Mouse (Mus musculus): ENCODE measurements around the gene Sf3b6. TPM values are rescaled to one million over a fixed set of nuclear protein-coding genes. Genes with fewer than 3 reads are reported as not detected.
"Not testable (repeated sequence)": the region's sequence is repeated elsewhere in the genome, so short reads cannot be mapped to it uniquely, and the experiment has no call there.

Gene Sf3b6
- polyA plus RNA-seq (2015; fragmentation: Nextera tagmentation; extraction: Ambion mirVana): 169 and 188 TPM in 2 replicates

DNA sequence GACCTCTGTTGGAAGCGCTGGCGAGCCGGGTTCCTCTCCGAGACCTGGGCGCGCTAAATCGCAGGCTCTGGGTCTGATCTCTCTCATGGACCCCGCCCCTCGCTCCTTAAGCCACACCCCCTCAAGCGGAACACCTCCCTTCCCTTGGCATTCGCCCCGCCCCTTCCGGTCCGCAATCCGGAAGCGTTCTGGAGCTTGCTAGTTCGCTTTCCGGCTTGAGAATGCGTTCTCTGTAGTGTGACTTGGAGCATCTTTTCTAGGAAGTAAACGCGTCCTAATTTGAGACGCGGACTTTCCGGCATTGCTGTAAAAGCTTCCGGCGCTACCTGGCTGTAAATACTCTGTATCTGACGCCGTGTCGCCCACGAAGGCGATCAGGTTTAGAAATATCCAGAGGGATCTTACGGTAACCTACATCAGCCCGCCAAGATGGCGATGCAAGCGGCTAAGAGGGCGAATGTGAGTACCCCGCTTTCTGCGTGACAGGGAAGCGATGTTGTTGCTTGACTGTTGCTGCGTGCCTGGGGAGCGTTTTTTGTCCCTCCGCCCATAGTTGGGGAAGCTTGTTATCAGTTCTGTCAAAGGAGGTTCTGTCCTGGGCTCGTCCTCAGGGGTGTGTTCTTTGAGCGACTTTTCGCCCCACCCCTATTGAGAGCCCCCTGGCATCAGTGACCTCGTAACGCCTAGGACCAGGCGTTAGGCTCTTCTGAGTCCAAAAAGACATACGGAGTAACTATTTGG lies at the start of gene Sf3b6:
Gene Sf3b6, plus strand, starts transcription at position 184 of the 741 bp plus-strand sequence.
- no peaks in the 10 kb centered on the region for H3K9me3 ChIP-seq
- peak; percentile 98 for ATAC-seq (ENCODE audit: borderline replicate concordance, extremely low read depth, low FRiP score, low TSS enrichment)

DNA sequence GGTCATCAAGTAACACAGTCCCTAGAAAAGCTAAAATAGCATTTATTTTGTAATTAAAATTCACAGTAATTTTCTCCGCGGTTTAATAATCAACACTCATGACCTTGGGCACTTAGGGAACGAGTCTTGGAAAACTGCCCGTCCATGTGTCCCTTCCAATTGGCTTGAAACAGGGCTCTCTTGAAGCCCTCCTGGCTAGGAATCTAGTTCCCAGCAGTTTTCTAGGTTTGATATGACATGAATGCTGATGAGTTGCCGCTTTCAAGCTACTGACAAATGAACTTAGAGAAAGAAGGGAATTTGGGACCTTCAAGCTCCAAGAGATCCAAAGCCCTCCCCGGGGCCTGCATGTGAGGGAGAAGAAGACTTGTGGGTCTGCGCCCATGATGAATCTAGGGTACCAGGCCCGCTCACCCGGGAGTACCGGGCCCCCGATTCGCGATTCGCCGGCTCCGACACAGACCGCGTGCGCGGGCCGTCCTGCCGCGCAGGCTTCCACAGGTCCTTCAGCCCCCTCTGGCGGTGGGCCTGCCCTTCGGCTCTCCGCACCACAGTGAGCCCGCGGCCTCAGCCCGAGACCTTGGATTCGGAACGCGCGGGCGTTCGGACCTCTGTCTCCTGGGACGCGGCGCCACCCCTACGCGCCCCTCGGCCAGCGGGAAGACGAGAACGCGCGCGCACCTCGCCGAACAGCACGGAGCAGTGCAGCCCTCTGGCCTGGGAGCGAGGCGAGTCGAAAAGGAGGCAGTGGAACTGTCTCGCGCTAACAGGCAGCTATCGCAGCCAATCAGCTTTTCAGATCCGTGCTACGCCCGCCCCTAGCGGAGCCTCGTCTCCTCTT lies 48.6 kb upstream of the Sf3b6 start, which contains the start of the genes Pfn4 and Fam228b:
Gene Pfn4, plus strand, starts transcription at position 531 of the 841 bp plus-strand sequence.
Gene Fam228b, minus strand, starts transcription at position 776 of the 841 bp plus-strand sequence.
- Histone ChIP-seq H3K4me2 (peak within 1 kb of the TSS; percentile 74), H3K27ac (peak within 1 kb of the TSS; percentile 87), H3K4me1 (0 out of 2 replicates have a peak, but pooled peaks cover 5% of the 10 kb centered on the region), H3K9ac (peak within 1 kb of the TSS; percentile 76), H3K27me3 (no peaks in the 10 kb centered on the region), H3K9me3 (no peaks in the 10 kb centered on the region), H3K36me3 (no peaks in the 10 kb centered on the region), H3K4me3 (peak within 1 kb of the TSS; percentile 64)
- 2% methylated on average over 61 of the region's 61 CpGs for WGBS
- peak; percentile 98 for ATAC-seq (ENCODE audit: borderline replicate concordance, extremely low read depth, low FRiP score, low TSS enrichment)

More for the DNA sequence above, at the start of gene Sf3b6:
- under 1% methylated on average over 49 of the region's 49 CpGs for WGBS
- Histone ChIP-seq H3K9ac (peak within 1 kb of the TSS; percentile 75), H3K27ac (peak within 1 kb of the TSS; percentile 94), H3K4me3 (peak within 1 kb of the TSS; percentile 79), H3K27me3 (no peaks in the 10 kb centered on the region), H3K4me2 (peak within 1 kb of the TSS; percentile 78), H3K36me3 (peaks cover 17% of the 10 kb centered on the region), H3K4me1 (peaks cover 21% of the 10 kb centered on the region)

DNA sequence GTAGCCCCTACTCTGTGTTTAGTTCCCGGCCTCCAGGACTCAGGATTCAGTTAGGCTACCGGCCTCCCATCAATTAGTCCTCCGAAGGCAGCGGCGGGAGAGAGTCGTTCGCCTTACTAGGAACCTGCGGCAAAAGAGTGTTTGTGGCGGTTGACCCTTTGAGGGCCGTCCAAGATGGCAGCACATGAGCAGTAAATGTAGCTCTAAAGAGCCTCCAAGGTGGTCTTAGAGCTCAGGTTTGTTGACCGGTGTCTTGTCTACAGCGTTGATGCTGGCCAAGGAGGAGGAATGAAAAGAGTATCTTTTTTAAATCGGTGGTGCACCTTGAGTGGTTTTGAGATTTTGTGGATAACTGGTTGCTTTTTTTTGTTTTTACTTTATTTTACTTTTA lies 48.0 kb upstream of the Sf3b6 start:
- Histone ChIP-seq H3K4me2 (peak overlapping the region; percentile 74), H3K36me3 (no peaks in the 10 kb centered on the region), H3K27ac (no peak overlapping the region; the same call in 1 of the 2 replicates), H3K9me3 (no peaks in the 10 kb centered on the region), H3K4me1 (0 out of 2 replicates have a peak, but pooled peaks cover 5% of the 10 kb centered on the region), H3K4me3 (peak overlapping the region; percentile 64), H3K9ac (peak overlapping the region; percentile 76), H3K27me3 (no peaks in the 10 kb centered on the region)
- ATAC-seq (ENCODE audit: borderline replicate concordance, extremely low read depth, low FRiP score, low TSS enrichment): peak; percentile 16; the same call in 1 of the 2 replicates
- 18% methylated on average over 13 of the region's 13 CpGs for WGBS

DNA sequence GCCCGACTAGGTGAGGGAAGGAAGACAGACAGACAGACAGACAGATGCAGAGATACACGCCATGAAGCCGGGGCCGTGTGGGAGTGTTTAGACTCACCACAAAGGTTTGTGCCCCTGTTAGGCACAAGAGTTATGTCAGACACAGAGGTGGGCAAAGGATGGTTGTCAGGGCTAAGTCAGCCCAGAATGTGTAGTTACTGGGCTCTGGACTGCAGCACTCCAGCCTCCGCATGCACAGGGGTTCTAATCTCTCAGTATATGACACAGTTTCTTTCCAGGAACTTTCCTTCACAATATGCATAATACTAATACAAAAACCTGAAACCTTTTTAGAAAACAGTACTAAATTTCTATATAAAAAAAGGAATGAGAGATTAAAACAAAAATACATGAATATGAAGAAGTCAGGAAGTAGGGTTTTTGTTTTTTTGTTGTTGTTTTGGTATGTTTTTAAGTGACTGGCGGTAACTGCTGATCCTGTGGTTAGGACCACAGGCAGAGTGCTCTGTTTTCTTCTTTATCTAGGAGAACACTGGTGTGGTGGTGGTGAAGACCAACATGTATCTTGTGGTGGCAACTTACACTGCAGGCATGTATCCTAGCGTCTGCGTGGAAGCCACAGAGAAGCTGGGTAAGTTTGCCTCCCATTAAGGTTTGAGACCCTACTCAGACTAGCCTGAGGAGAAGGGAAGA lies 42.3 kb upstream of the Sf3b6 start:
- Histone ChIP-seq H3K4me1 (no peaks in the 10 kb centered on the region), H3K4me3 (no peak overlapping the region), H3K9ac (no peak overlapping the region), H3K36me3 (no peaks in the 10 kb centered on the region), H3K9me3 (no peaks in the 10 kb centered on the region), H3K4me2 (no peak overlapping the region), H3K27me3 (no peaks in the 10 kb centered on the region), H3K27ac (no peak overlapping the region)
- ATAC-seq (ENCODE audit: borderline replicate concordance, extremely low read depth, low FRiP score, low TSS enrichment): no peak
- 78% methylated on average over 8 of the region's 8 CpGs for WGBS

DNA sequence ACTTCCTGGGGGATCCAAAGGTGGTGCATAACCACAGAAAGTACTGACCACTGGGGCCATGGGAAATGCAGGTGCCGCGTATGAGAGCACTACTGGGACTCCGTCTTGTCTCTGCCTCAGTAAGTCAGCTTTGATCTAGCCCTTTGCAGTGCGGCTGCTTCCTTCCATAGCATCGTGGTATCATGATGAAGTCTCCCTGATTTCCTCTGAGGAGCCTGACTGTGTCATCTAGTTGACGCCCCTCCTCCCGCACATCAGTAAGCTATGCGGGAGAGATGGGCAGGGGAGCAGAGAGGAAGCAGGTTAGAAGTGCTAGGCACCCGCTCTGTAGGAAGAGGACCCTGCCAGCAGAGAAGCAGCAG lies 41.8 kb upstream of the Sf3b6 start:
- Histone ChIP-seq H3K4me3 (no peak overlapping the region), H3K36me3 (no peaks in the 10 kb centered on the region), H3K27me3 (no peaks in the 10 kb centered on the region), H3K9me3 (no peaks in the 10 kb centered on the region), H3K4me1 (no peaks in the 10 kb centered on the region), H3K27ac (no peak overlapping the region), H3K9ac (no peak overlapping the region), H3K4me2 (no peak overlapping the region)
- no peak for ATAC-seq (ENCODE audit: borderline replicate concordance, extremely low read depth, low FRiP score, low TSS enrichment)
- 65% methylated on average over 9 of the region's 9 CpGs for WGBS

DNA sequence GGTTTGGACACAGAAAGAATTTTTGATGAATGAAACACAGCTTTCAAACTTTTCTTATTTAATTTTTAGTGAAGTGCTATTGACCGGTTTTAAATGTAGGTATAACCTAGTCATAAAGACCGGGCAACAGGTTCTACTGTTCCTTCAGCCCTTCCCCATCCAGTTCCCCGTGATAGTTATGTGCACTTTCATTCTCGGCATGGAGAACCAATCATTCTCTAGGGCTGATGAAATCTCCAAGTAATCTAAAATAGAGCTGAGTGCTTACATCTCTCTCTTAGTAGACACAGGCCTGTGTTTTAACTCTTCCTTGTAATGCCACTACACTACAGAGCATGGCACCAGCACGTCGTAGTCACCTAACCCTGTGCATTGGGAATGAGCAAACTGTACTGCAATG lies 39.6 kb upstream of the Sf3b6 start:
- Histone ChIP-seq H3K27me3 (no peaks in the 10 kb centered on the region), H3K4me1 (no peaks in the 10 kb centered on the region), H3K9me3 (no peaks in the 10 kb centered on the region), H3K36me3 (no peaks in the 10 kb centered on the region), H3K27ac (no peak overlapping the region), H3K4me2 (no peak overlapping the region), H3K9ac (no peak overlapping the region), H3K4me3 (no peak overlapping the region)
- WGBS: 81% methylated on average over 6 of the region's 6 CpGs
- no peak for ATAC-seq (ENCODE audit: borderline replicate concordance, extremely low read depth, low FRiP score, low TSS enrichment)

DNA sequence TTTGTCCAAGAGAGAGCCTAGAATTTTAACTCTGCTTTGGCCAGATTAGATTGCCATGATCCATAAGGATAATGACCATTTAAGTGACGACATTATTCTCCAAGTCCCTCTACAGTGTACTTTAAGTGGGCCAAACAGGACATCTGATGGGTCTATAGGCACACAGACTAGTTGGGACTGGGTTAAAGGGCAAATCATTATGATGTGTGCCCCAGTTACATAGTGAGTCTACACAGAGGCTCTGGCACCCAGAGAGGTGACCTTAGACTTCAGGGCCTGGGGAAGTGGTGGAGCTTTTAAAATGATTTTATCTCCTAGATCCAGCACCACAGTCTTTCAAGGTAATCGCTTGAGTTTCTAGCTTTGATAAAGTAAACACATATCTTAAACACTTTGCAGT lies 37.1 kb upstream of the Sf3b6 start:
- Histone ChIP-seq H3K4me2 (no peak overlapping the region), H3K4me3 (no peak overlapping the region), H3K9me3 (no peaks in the 10 kb centered on the region), H3K27ac (no peak overlapping the region), H3K27me3 (no peaks in the 10 kb centered on the region), H3K9ac (no peak overlapping the region), H3K36me3 (no peaks in the 10 kb centered on the region), H3K4me1 (no peaks in the 10 kb centered on the region)
- ATAC-seq (ENCODE audit: borderline replicate concordance, extremely low read depth, low FRiP score, low TSS enrichment): no peak
- 48% methylated on average over 2 of the region's 2 CpGs for WGBS

DNA sequence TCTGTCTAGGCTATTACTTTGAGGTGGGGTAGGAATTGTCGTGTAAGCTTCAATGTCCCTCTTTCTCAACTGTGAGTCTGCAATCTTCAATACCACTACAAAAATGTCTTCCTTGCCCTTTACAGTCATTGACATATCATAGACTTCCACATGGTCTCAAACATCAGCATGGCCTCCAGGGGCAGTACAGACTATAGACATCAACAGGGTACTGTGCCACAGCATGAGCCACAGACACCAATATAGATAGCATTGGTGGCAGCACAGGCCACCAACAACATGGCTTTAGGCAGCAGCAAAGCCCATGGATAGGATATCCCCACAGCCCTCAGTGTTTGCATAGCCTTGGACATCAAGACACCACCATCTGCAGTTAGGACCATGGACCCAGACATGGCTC lies 36.1 kb upstream of the Sf3b6 start:
- Histone ChIP-seq H3K9me3 (no peaks in the 10 kb centered on the region), H3K4me3 (no peak overlapping the region), H3K27ac (no peak overlapping the region), H3K36me3 (no peaks in the 10 kb centered on the region), H3K4me2 (no peak overlapping the region), H3K9ac (no peak overlapping the region), H3K4me1 (no peaks in the 10 kb centered on the region), H3K27me3 (no peaks in the 10 kb centered on the region)
- 93% methylated on average over 1 of the region's 1 CpGs for WGBS
- no peak for ATAC-seq (ENCODE audit: borderline replicate concordance, extremely low read depth, low FRiP score, low TSS enrichment)

DNA sequence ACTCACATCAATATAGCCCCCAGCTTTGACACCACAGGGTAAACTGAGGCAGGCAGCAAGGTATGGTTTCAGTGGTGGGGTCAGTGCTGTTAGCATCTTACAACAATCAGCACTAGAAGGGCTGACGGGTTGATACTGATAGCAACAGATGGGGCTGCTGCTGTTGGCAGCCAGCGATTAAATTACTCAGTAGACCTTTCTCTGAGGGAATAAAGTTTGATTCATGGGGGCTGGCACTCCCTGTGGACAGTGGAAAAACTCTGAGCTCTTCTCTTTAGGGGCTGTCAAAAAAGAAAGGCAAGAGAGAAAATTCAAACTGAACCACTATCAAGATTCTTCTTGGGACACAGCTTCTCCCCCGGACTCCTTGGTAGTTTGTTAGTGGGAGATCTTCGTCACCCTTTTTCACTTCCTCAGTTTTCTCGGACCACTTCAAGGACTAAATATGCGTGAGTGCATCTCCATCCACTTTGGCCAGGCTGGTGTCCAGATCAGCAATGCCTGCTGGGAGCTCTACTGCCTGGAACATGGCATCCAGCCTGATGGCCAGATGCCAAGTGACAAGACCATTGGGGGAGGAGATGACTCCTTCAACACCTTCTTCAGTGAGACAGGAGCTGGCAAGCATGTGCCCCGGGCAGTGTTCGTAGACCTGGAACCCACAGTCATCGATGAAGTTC lies 35.5 kb upstream of the Sf3b6 start:
- 83% methylated on average over 9 of the region's 9 CpGs for WGBS
- ATAC-seq (ENCODE audit: borderline replicate concordance, extremely low read depth, low FRiP score, low TSS enrichment); H3K4me3 ChIP-seq; H3K4me1 ChIP-seq; H3K27me3 ChIP-seq; H3K27ac ChIP-seq; H3K4me2 ChIP-seq; H3K9me3 ChIP-seq; H3K36me3 ChIP-seq; H3K9ac ChIP-seq: not testable (repeated sequence)

DNA sequence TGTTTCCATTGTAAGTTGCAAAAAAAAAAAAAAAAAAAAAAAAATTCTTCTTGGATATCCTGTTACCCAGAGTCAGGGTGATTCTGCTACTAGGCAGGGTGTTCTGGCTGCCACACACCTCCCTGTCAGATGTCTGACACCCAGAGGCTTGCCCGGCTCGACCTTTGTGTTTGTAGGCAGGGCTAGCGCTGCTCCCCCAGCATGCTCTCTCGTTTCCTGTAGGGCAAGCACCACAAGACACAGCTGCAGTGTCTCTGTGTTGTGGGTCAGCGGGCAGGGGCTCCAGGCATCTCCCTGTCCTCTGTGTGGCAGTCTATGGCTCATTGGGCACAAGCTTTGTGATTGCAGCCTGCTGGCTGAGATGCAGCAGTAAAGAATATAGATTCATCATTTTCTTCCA lies 33.7 kb upstream of the Sf3b6 start:
- H3K27me3 ChIP-seq: no peaks in the 10 kb centered on the region
- no peak for ATAC-seq (ENCODE audit: borderline replicate concordance, extremely low read depth, low FRiP score, low TSS enrichment)

DNA sequence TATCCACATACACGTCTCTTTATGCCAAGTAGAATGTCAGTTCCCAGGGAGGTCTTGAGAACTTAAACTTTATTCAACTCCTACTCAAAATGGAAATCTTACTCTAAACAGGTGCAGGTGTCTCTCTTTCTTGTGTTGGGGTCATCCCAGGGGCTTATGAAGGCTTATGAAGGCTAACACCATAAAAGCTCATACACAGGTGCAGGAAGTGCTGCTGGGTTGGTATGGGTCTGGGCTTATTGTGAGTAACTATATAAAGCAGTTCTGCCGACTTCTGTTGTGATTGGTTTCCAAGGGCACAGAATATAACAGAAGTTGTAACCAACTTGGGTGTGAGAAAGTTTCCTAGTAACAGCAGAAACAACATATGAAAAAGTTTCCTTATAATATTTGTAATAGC lies 32.9 kb upstream of the Sf3b6 start:
- no peak overlapping the region for H3K27ac ChIP-seq
- H3K9ac ChIP-seq: no peak overlapping the region
- WGBS: 58% methylated on average over 2 of the region's 2 CpGs
- H3K9me3 ChIP-seq: no peaks in the 10 kb centered on the region
- H3K36me3 ChIP-seq: no peaks in the 10 kb centered on the region
- H3K4me3 ChIP-seq: no peak overlapping the region
- ATAC-seq (ENCODE audit: borderline replicate concordance, extremely low read depth, low FRiP score, low TSS enrichment): no peak
- no peak overlapping the region for H3K4me2 ChIP-seq
- no peaks in the 10 kb centered on the region for H3K27me3 ChIP-seq
- no peaks in the 10 kb centered on the region for H3K4me1 ChIP-seq

More for the DNA sequence above, 33.7 kb upstream of the Sf3b6 start:
- H3K4me1 ChIP-seq: no peaks in the 10 kb centered on the region
- H3K9ac ChIP-seq: no peak overlapping the region
- 43% methylated on average over 5 of the region's 5 CpGs for WGBS
- H3K27ac ChIP-seq: no peak overlapping the region
- H3K4me3 ChIP-seq: no peak overlapping the region
- no peaks in the 10 kb centered on the region for H3K36me3 ChIP-seq
- no peaks in the 10 kb centered on the region for H3K9me3 ChIP-seq
- H3K4me2 ChIP-seq: no peak overlapping the region
